Mouse (Mus musculus): ENCODE data around the gene Dnpep. TPM values are rescaled to one million over a fixed set of nuclear protein-coding genes. Genes with fewer than 3 reads are reported as not detected.

Dnpep gene
- total and polyA plus RNA-seq, 2 experiments from 2014 or later, result 135 to 140 TPM

DNA sequence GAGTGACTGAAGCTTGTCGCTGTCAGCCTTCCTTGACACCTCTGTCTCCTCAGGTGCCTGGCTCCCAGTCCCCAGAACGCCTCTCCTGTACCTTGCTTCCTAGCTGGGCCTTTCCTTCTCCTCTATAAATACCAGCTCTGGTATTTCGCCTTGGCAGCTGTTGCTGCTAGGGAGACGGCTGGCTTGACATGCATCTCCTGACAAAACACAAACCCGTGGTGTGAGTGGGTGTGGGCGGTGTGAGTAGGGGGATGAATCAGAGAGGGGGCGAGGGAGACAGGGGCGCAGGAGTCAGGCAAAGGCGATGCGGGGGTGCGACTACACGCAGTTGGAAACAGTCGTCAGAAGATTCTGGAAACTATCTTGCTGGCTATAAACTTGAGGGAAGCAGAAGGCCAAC, 41.6 kb upstream of the Dnpep start:
- Histone ChIP-seq H3K27ac (ENCODE audit: low read depth, low read length) (no peak overlapping the region), H3K36me3 (ENCODE audit: insufficient read depth) (no peaks in the 10 kb centered on the region), H3K9me3 (ENCODE audit: low read length) (no peaks in the 10 kb centered on the region), H3K27me3 (ENCODE audit: insufficient read depth, low read length) (peaks cover 32% of the 10 kb centered on the region), H3K4me2 (ENCODE audit: low read depth) (no peak overlapping the region), H3K9ac (no peak overlapping the region), H3K4me1 (ENCODE audit: insufficient read depth) (no peaks in the 10 kb centered on the region), H3K4me3 (ENCODE audit: low read depth, low read length) (no peak overlapping the region)
- ATAC-seq, result peak; percentile 48
- no peak for DNase-seq
- 68% methylated on average over 13 of the region's 13 CpGs for WGBS
- TF ChIP-seq CTCF (IDR thresholded peaks at IDR 0.05; ENCODE audit: low read depth), result no peak

DNA sequence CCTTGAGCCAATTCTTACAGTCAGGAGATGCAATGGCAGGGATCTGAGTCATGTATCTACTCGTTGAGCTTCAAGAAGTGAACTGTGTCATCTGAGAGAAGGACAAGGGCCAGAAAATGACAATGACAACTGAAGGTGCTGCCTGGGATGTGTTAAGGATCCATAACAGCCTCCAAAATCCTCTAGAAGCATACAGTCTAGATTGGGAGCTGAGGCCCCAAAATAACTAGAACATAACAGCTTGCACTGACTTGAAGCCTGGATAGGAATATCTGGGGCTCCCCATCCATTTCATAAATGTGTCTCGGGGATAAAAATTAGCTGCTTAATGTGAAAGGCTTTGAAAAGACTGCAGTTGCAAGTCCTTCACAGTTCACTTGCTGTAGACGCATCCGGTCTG, 40.2 kb upstream of the Dnpep start:
- ATAC-seq (no peak), DNase-seq (no peak)

DNA sequence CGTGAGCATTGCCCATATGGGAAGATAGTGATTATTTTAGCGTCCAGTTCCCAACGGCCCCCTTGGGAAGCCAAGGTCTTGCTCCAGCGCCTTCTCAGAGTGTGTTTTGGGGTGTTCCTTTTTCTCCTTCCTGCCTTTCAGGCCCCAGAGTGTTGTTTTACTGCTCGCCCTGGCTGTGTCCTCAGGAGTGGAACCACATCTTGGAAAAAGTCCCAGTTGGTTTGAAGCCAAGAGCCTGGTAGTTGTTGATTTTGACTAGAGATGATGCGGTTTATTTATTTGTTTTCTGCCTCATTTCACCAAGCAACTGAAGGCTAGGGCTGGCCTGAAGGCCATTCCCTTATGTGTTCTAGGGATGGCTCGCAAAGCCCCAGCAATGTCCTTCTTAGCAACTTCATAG, 39.5 kb upstream of the Dnpep start:
- 62% methylated on average over 7 of the region's 7 CpGs for WGBS
- no peak for ATAC-seq

More for the DNA sequence above, 40.2 kb upstream of the Dnpep start:
- Histone ChIP-seq H3K27ac (ENCODE audit: low read depth, low read length) (no peak overlapping the region), H3K9me3 (ENCODE audit: low read length) (no peaks in the 10 kb centered on the region), H3K27me3 (ENCODE audit: insufficient read depth, low read length) (peaks cover 32% of the 10 kb centered on the region), H3K36me3 (ENCODE audit: insufficient read depth) (no peaks in the 10 kb centered on the region), H3K4me2 (ENCODE audit: low read depth) (no peak overlapping the region), H3K4me3 (ENCODE audit: low read depth, low read length) (no peak overlapping the region), H3K9ac (no peak overlapping the region), H3K4me1 (ENCODE audit: insufficient read depth) (no peaks in the 10 kb centered on the region)
- no peak for TF ChIP-seq CTCF (IDR thresholded peaks at IDR 0.05; ENCODE audit: low read depth)
- WGBS, result 96% methylated on average over 4 of the region's 4 CpGs

DNA sequence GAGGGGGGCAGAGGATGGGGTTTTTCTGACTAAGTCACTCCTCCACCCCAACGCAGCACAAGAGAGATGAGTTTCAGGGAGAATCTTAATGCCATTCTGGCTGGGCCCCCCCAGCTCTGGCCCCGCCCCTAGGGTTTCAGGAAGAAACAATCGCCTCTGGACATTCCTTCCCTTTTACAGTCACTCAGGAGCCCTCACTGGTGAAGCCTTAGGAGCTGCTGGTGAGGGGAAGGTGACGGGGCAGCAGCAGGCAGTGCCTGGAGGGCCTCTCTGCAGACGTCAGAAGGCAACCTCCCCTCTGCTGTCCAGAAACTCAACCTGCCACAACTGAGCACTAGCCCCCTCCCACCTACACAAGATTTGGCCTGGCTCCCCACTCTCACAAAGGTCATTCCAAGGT, 31.5 kb upstream of the Dnpep start:
- Histone ChIP-seq H3K4me3 (ENCODE audit: low read depth, low read length) (no peak overlapping the region), H3K4me2 (ENCODE audit: low read depth) (no peak overlapping the region), H3K4me1 (ENCODE audit: insufficient read depth) (no peaks in the 10 kb centered on the region), H3K9ac (no peak overlapping the region), H3K27me3 (ENCODE audit: insufficient read depth, low read length) (peaks cover 7% of the 10 kb centered on the region; the same call in 1 of the 2 replicates), H3K9me3 (ENCODE audit: low read length) (no peaks in the 10 kb centered on the region), H3K36me3 (ENCODE audit: insufficient read depth) (no peaks in the 10 kb centered on the region), H3K27ac (ENCODE audit: low read depth, low read length) (no peak overlapping the region)
- TF ChIP-seq CTCF (IDR thresholded peaks at IDR 0.05; ENCODE audit: low read depth), result no peak
- DNase-seq (no peak), ATAC-seq (no peak)
- WGBS, result 53% methylated on average over 5 of the region's 5 CpGs

More for the DNA sequence above, 39.5 kb upstream of the Dnpep start:
- no peak for TF ChIP-seq CTCF (IDR thresholded peaks at IDR 0.05; ENCODE audit: low read depth)
- Histone ChIP-seq H3K27ac (ENCODE audit: low read depth, low read length) (no peak overlapping the region), H3K36me3 (ENCODE audit: insufficient read depth) (no peaks in the 10 kb centered on the region), H3K27me3 (ENCODE audit: insufficient read depth, low read length) (peaks cover 28% of the 10 kb centered on the region), H3K9me3 (ENCODE audit: low read length) (no peaks in the 10 kb centered on the region), H3K4me3 (ENCODE audit: low read depth, low read length) (no peak overlapping the region), H3K4me2 (ENCODE audit: low read depth) (no peak overlapping the region), H3K9ac (no peak overlapping the region), H3K4me1 (ENCODE audit: insufficient read depth) (no peaks in the 10 kb centered on the region)
- DNase-seq, result no peak

DNA sequence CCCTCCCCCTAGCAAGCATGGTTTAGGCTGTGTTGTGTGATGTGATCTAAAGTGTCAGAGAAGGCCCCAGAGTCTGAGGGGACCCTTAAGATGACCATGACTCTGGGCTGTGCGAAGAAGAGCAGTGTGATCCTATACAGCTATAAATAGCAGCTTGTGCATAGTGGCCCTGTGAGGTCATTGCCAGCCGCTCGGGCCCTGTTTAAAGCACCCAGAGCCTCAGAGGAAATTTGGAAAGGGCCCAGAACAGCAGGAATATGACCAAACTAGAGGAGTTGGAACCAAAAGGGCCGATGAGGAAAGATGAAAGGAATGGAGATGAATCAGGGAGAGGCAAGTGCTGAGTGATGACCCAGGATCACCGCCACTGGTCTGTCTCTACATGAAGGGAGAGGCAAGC, 29.5 kb upstream of the Dnpep start:
- H3K27ac ChIP-seq (ENCODE audit: low read depth, low read length), result no peak overlapping the region
- no peak overlapping the region for H3K9ac ChIP-seq
- no peak overlapping the region for H3K4me3 ChIP-seq (ENCODE audit: low read depth, low read length)
- ATAC-seq (no peak), DNase-seq (no peak)
- no peaks in the 10 kb centered on the region for H3K9me3 ChIP-seq (ENCODE audit: low read length)
- H3K4me1 ChIP-seq (ENCODE audit: insufficient read depth), result no peaks in the 10 kb centered on the region
- H3K27me3 ChIP-seq (ENCODE audit: insufficient read depth, low read length), result peaks cover 7% of the 10 kb centered on the region; the same call in 1 of the 2 replicates
- no peak overlapping the region for H3K4me2 ChIP-seq (ENCODE audit: low read depth)
- H3K36me3 ChIP-seq (ENCODE audit: insufficient read depth), result no peaks in the 10 kb centered on the region
- WGBS, result 83% methylated on average over 5 of the region's 5 CpGs
- no peak for TF ChIP-seq CTCF (IDR thresholded peaks at IDR 0.05; ENCODE audit: low read depth)

DNA sequence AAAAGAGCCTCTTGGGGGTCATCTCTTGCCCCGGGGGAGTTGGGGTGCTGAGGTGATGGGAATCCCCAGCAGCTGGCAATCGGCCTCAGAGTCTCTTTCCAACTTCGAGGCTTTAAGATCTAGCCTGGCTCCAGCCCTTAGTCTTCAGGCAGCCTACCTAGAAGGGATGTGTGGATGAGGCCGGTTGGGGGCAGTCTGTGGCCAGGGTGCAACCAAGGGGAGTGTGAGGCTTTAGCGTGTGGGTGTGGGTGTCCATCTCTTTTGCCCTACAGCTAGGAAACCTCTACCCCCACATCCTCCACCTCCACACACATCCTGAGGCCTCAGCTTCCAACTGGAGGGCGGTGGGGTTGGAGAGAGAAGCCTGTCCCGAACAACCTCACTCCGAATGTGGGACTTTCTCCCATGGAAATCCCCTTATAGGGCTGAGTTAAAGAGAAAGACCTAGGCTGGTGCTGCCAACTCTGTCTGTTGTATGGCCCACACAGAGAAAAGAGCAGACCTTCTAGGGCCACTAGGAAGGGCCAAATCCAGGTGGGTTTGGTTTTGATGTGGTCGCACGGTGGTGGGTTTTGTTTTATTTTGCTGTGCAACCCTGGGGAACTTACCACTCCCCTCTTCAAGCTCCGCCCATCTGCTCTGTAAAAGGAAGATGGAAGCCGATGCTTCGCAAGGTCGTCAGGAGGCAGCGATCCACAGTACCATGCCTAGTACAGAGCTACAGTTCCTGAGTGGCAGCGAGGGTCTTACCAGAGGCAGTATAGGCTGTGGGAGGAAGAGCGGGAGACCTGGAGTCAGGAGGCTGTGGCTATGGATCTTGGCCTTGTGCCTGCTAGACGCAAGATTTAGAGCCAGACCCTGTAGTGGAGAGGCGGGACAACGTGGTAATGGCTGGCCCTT, 27.5 kb upstream of the Dnpep start:
- ATAC-seq, result no peak
- TF ChIP-seq CTCF (IDR thresholded peaks at IDR 0.05; ENCODE audit: low read depth), result no peak
- peaks cover 7% of the 10 kb centered on the region; the same call in 1 of the 2 replicates for H3K27me3 ChIP-seq (ENCODE audit: insufficient read depth, low read length)
- no peaks in the 10 kb centered on the region for H3K9me3 ChIP-seq (ENCODE audit: low read length)
- H3K36me3 ChIP-seq (ENCODE audit: insufficient read depth), result no peaks in the 10 kb centered on the region
- H3K9ac ChIP-seq, result no peak overlapping the region
- no peak overlapping the region for H3K4me3 ChIP-seq (ENCODE audit: low read depth, low read length)
- H3K4me1 ChIP-seq (ENCODE audit: insufficient read depth), result no peaks in the 10 kb centered on the region
- no peak overlapping the region for H3K4me2 ChIP-seq (ENCODE audit: low read depth)
- no peak overlapping the region for H3K27ac ChIP-seq (ENCODE audit: low read depth, low read length)
- 42% methylated on average over 20 of the region's 20 CpGs for WGBS
- no peak for DNase-seq

DNA sequence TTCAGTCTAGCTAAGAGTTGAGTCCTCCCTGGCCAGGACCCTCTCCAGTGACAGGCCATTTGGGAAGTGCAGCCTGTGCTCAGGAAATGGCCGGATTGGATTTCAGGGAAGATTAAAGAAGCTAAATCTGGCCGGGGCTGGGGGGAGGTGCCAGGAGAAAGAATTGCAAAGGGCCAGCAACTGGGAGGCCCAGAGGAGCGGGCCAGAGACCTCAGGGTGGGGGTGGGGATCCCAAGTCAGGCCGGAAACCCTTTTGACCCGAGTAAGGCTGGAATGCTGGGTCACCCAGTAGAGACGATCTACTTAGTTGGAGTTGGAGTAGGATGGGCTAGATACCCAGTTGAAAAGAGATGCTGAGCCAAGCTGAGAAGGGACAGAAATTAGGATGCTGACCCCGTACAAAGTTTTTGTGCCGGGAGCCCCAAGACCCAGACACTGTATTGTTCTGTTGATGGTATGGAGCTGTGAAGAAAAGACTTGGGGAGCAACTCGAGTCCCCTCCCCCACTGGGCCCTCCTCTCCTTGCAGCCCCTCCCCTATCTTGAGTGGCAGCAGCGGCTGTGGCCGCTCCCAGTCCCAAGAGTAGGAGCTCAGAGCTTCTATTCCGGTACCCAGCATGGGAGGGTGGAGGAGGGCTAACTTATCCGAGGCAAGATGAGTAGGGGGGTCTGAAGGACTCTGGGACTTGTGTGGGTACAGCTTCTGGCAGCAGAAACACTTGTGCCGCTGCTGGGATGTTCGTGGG, 26.7 kb upstream of the Dnpep start:
- DNase-seq (no peak), ATAC-seq (0 out of 2 replicates have a peak, but pooled peaks have one; percentile 8)
- WGBS, result 8% methylated on average over 14 of the region's 15 CpGs

More for the DNA sequence above, 26.7 kb upstream of the Dnpep start:
- Histone ChIP-seq H3K9ac (no peak overlapping the region), H3K4me3 (ENCODE audit: low read depth, low read length) (no peak overlapping the region), H3K27ac (ENCODE audit: low read depth, low read length) (no peak overlapping the region), H3K36me3 (ENCODE audit: insufficient read depth) (no peaks in the 10 kb centered on the region), H3K4me2 (ENCODE audit: low read depth) (no peak overlapping the region), H3K27me3 (ENCODE audit: insufficient read depth, low read length) (peaks cover 7% of the 10 kb centered on the region; the same call in 1 of the 2 replicates), H3K9me3 (ENCODE audit: low read length) (no peaks in the 10 kb centered on the region), H3K4me1 (ENCODE audit: insufficient read depth) (no peaks in the 10 kb centered on the region)
- no peak for TF ChIP-seq CTCF (IDR thresholded peaks at IDR 0.05; ENCODE audit: low read depth)

Data from forebrain, postnatal 0 days (tissue).